Mouse (Mus musculus) left cerebral cortex, postnatal 10 days (tissue): ENCODE results near the gene Rabl6. TPM values are rescaled to one million over a fixed set of nuclear protein-coding genes. Genes with fewer than 3 reads are reported as not detected.

Source experiments
- DNase-seq, 2 experiments: peaks; one replicate each; pipeline ENCODE4 v3.0.0; 2021 to 2022; ENCODE audit warnings: low spot score in 2 of 2, mixed read lengths in 1 of 2; ENCODE audit errors: extremely low spot score in 1 of 2
- intact Hi-C: fragments of 180-260 bp; cut with DNase I; formaldehyde crosslinking; loops from one replicate; pipeline ENCODE4 v1.15.1; 2025
- total RNA-seq, 2 experiments: library from RNA; stranded (reverse); gene quantifications; 2 replicates each; pipeline ENCODE4 v1.2.3; 2021

Gene Rabl6
- total RNA-seq, 2 experiments from 2014 or later = 81.8 to 96.7 TPM

DNA sequence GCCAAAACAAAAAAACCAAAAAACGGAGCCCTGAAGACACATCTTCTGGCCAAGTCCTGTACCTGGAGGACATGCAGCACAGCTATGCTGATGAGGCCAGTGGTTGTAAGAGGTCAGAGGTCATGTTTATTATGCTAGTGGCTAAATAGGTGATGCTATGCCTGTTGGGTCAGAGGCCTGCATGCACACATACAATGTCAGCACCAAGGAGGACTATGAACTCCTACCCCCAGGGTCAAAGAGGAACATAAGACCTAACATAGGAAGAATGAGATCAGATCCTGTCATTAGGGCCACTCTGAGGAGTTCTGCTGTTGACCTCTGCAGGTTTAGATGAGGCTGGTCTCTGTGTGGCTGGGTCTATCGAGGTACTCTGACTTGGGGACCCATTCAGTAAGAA is 8.3 kb downstream of the Rabl6 start:
- no peak for DNase-seq
- intact Hi-C loops = no loop called here

DNA sequence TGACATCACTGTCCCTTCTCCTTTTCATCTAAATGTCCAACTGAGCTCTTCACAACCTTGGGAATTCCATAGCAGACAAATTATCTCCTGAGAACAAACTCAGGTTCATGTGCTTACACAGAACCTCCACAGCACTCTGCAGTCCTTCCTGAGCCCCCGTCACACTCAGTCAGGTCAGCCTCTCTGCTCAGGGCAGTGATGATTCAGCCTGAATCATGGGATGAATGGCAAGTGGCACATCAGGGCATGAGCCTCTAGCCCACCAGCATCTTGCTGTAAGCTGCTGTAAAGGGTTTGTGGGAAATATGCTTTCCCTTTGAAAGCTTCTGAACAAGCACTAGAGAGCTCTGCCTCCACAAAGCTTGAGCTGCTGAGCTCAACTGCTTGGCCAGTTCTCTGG is 9.6 kb downstream of the Rabl6 start:
- intact Hi-C loops = no loop called here
- DNase-seq = no peak

DNA sequence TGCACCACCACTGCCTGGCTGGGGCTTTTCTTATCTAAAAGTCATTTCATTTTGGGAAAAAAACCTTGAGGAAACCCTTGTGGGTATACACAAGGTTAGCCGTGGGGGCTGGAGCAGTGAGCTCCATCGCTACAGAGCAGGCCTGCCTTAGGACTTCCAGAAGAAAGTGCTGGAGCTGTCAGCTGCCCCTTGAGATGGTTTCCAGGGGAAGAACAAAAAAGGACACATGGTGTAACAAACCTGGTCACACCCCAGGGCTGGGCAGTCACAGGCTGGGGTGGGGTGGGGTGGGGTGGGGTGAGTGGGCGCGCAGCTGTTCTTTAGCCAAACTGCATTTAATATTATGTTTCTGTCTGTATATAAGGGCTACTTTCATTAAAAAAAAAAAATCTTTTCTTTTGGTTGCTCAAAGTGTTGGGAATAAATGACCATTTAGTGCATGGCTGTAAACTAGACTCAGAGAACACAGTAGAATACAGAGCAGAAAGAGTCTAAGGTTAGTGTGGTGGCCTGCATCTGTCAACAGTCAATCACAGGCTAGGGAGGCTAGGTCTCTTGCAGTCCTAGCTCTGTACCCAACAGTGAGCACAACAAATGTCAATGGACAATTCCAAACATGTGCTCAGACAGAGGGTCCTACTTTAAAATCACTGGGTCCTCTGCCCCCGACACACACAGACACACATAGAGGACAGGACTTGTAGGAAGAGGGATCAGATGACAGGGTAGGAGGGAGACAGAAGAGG is 11.4 kb downstream of the Rabl6 start:
- intact Hi-C loops = no loop called here
- DNase-seq = no peak

DNA sequence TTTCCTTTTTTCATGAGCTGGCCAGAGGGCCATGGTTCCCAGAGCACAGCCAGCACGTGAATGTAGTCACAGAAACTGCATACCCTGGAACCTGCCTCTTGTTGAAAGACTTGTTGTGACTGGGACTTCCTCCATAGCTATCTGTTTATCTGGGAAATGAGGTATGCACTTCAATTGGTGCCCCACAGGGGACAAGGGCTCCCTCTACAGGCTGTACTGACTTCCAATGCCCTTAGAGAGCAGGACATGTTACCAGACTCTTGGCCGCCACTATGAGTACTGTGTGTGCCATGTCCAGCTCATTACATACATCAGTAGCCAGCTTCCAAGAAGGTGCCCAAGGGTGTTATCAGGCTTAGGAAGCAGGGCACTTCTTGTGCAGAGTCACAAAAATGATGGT is 16.5 kb downstream of the Rabl6 start:
- intact Hi-C loops = no loop called here
- peak in 1 of 2 experiments; percentile 50 for DNase-seq

DNA sequence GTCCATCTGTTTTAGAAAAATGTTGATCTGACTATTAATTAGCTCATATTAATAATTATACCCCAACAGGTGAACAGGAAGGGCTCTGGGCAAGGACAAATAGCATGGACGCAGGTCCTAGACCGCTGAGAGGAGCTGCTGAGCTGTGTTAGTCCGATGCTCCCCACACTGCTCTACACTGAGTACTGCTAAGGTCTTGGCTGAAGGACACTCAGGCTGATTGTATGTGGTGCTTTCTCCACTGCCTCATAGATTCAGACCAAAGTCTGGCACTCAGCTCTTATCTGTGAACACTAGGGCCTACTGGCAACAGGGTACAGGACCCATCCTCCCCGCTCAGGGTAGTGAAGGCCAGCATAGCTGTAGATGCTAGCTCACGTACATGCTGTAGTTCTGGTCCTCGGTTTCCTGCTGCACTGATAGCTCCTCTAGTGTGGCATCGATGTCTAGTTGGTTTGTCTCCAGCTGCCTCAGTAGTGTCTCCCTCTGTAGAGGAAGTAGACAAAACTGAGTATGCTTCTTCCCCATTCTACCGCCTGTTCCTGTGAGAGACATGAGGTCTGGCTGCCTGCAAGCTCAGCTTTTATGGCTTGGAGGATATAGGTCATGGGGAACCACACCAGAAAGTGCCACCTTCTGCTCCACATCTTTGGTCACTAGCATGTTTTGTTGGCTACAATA is 20.0 kb downstream of the Rabl6 start:
- intact Hi-C loops = no loop called here
- peak in 1 of 2 experiments; percentile 19 for DNase-seq

DNA sequence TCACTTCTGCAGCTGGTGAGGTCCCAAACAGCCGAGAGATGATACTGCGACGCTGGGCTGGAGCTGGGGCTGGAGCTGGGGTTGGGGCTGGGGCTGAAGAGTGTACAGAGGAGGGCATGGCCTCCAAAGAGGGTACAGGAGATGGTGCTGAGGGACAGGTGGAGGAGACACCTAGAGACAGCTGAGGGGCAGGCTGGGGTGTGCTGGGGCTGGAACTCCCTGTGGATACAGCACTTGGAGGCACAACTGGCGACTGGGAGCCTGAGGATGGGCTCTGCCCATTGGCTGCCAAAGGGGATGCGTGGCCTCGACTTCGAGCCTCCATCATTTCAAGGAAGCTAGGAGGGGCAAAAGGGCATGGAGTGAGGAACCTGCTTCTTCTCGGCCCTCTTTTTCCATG is 21.0 kb downstream of the Rabl6 start:
- intact Hi-C loops = no loop called here
- peak in 1 of 2 experiments; percentile 14 for DNase-seq

DNA sequence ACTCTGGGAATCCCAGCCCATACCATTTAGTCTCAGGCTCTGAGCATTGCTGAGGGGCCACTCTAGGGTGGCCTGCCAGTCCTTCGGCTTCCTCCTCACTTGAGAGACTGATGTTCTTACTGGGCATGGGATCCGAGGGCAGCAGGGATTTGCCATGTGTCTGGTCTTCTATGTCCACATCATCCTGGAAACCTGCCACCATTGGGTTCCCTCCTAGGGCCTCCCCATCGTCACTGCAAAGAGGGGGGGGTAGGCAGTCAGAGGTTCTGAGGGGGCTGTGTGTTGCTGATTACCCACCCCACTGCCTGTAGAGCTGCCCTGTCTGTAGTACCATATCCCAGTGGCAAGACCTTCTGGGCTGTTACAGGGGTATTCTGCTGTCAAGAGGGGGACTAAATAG is 22.7 kb downstream of the Rabl6 start:
- intact Hi-C loops = no loop called here
- DNase-seq = peak in 1 of 2 experiments; percentile 37

DNA sequence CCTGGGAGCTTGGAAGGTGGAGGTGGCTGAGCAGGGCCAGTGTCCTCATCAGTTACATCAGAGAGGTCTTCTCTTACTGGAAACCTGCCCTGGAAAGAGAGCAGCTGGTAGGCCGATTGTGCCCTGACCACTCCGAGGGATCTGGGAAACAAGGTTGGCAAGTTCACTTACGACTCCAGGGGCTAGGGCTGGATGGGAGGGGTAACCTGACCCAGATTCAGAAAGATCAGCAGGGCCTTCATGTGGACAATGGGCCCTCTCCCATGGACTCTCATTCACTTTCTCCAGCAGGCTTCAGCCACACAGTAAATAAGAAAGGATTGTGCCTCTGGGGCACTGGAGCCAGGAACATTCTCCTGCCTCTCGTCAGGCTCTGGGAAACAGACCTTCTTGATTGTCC is 23.5 kb downstream of the Rabl6 start:
- intact Hi-C loops = no loop called here

DNA sequence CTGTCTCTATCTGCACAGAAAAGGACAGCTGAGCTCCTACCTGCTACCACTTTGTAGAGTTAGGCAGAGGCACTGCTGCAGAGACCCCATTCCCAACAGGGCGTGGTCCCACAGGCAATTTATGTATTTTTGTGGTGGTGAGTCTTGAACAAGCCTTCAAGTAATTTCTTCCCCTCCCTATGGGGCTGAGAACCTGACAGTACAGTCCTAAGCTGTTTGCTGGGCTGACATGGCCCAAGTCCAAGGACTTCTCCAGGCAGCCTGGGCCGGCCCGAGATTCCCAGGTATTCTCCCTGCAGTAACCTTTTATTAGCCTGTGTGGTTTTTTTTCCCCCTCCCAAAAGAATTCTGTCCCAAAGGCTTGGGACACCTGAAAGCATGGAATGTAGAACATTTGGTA is 24.2 kb downstream of the Rabl6 start:
- peak in 1 of 2 experiments; percentile 27 for DNase-seq
- intact Hi-C loops = no loop called here

More for the DNA sequence above, 23.5 kb downstream of the Rabl6 start:
- DNase-seq = peak in 1 of 2 experiments; percentile 17

DNA sequence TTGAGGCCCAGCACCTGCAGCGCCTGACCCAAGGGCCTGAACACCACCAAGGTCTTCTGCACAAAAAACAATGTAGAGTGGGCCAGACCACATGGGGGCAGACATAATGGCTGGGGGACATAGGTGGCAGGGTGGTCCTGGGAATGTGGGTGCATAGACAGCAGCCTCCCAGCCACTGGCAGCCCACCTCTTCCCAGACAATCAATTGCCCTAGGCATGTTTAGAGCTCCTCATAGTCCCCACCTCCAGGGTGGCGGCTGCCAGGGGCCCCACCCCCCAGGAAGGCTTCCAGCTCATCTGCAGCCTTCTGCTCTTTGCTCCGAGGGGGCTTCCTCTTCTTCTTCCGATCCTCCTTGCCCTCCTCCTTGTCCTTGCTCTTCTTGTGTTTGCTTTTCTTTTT is 24.8 kb downstream of the Rabl6 start:
- intact Hi-C loops = no loop called here
- DNase-seq = no peak

DNA sequence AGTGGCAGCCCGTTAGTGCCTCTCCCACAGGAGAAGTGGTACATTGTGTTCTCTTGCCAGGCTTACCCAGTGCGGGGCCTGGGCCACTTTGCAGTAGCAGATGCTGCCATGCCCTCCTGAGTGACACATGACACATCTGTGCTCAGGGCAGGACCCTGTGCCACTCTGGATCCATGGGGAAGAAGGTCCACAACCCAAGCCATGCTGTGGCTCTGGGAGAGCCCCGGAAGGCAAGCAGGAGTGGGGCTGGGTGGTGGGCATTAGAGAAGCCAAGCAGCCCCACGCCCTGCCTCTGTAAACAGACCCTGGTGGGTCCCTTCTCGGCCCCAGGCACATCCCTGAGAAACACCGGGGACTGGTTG is 25.2 kb downstream of the Rabl6 start:
- peak in 1 of 2 experiments; percentile 33 for DNase-seq
- intact Hi-C loops = no loop called here

DNA sequence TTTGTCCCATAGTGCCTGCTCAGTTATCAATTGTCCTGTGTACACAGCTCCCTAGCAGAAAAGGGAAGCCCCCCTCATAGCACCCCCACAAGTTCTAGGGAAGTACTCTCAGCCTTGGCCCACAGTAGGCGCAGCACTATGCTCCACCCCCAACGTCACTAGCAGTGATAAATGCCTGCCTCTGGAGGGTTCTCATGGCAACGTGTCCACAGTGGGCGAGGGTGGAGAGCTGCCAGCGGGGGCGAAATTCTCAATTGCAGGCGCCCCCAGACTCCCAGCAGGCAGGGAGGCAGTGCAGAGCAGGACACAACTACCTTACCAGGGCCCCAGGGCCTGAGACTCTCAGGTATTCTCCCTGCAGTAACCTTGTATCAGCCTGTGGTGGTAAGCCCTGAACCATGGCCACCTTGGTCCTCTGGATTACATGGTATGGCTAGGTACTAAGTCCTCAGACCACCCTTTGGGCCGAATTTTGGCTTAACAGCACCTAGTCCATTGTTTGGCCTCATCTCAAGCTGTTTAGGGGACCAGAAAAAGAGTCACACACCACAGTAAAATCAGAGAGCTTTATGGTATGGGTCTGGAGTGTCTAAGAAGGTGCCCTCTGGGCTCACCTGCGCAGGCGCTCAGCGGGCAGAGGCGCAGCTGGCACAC is 25.7 kb downstream of the Rabl6 start:
- intact Hi-C loops = no loop called here
- peak; percentile 88 to 89 for DNase-seq

DNA sequence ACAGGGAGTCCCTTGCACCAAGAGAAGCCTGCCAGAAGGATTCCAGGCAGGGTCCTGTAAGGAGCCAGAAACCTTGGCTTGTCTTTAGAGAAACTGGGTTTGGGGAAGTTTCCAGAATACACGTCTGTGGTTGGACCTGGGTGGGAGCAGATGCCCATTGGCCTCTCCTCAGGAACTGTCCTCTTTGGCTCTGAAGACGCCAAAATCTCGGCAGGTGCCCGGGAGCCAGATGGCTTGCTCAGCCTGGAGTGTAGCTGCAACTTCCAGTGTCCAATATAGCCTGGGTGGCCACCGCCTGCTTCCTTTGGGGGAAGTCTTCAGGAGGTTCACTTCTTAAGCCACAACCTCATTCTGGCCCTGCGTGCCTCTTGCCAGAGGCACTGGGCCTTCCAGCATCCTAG is 26.4 kb downstream of the Rabl6 start:
- peak in 1 of 2 experiments; percentile 57 for DNase-seq
- intact Hi-C loops = no loop called here

DNA sequence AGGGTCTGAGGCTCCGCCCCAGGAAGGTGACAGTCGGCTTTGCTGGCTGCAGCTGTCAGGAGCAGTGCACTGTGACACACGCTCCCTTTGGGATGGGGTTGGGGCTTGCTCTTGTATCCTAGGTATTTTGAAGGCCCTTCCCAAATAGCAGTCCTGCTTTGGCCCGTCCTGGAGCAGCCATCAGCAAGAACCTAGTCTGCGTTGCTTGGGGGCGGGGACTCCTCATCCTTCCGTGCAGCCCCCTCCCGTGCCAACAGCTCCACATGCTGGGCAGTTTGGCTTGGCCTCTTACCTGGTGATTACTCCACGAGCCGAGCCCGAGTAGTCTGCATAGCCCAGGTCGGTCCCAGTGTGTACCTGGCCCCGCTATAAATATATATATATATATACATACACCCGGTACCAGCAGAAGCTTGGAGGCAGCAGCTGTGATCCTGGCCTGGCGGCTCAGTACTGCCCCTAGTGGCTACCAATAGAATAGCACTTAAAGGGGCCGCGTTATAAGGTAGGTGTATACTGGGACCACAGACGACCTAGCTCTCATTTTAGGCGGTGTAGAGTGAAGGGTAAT is 26.9 kb downstream of the Rabl6 start, which contains the start of gene Ajm1:
TSS of gene Ajm1 (minus strand) at position 464 of the 571 bp plus-strand sequence.
- peak; percentile 80 to 85 for DNase-seq
- intact Hi-C loops = no loop called here

DNA sequence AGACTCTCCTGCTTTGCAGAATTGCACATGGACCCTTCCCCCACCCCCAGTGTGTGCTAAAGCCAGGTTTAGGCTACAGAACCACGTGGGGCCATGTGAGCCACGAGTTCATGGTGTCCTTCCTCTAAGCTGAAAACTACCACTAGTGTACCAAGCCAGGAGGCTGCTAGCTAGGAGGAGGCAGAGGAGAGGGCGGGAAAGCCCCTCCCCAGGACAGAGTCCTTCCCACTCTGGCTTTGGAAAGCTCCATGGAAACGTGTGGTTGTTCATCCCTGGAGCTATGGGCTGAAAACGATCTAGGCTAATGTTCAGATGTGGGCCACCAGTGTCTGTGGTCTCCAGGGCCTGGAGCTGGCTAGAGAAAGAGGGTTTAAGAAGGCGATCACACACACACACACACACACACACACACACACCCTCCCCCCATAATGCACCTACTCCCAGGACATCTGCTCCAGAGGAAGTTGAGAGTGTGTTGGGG is 27.7 kb downstream of the Rabl6 start:
- intact Hi-C loops = no loop called here
- peak in 1 of 2 experiments; percentile 65 for DNase-seq

DNA sequence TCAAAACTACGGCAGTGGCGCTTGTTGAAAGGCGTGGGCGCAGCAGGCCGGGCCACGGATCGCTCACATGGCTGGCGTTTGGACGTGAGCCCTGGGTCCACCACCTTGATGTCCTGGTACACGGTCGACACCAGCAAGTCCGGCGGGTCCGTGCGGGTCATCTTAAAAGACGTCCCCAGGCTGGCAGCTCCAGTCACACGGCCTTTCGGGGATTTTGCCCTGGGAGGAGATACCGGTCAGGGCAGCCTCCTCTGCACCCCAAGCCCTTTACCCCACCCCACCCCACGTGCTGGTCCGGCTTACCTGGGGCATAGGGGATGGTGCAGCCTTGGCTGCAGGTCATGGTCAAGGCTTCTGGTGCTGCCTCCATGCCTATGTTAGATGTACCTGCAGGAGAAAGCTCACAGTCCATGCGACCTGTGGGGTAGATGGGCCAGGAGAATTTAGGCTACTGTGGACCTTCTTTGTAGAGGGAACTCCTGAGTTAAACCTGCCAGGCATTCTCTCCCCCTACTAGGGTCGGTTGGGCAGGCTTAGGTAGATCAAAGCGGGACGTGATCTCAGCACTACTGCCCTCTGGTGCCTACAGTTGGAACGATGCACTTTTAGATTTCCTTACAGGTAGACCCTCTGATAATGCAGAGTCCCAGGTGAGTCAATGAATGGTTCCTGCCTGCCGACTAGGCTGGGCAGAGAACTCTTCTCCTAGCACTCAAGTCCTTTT is 28.4 kb downstream of the Rabl6 start:
- intact Hi-C loops = no loop called here
- peak in 1 of 2 experiments; percentile 47 for DNase-seq

DNA sequence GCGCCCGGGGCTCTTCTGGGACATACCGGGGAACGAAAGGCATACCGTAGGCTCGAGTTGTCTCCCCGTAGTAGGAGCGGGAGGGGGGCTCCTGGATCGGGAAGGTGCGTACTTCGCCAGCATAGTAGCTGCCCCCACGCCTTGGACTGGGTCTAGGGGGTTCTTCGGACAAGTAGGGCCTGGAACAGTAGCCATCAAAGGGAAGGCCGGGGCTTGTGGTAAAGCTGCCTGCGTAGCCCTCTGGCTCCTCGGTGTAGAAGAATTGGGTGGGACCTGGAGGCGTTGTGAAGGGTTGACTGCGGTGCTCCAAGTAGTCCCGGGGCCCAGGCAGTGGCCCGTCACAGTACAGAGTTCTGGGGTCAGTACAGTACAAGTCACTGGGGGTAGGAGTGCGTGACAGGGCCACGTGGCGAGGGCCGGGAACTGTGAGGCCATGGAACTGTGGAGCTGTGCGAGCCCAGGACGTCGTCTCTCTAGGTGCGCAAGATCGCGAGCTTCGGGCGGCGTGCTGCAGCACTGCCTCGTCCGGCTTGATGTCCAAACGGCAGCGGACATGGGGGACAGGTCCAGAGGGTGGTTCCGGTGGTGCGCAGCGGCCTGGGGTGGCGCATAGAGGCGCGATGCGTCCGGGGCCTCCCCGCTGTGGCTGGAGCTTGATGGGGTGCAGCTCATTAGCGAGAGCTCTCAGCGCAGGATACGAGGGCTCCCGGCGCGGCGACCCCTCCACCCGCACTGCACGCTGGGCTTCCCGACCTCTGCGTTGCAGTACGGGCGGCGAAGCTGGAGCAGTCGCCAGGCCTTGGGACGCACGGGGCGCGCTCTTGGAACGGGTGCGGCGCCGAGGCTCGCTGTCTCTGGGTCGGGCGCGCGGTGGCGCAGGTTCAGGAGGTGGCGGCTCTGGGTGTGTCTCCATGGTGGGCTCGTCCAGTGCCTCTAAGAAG is 29.3 kb downstream of the Rabl6 start:
- intact Hi-C loops = no loop called here
- peak in 1 of 2 experiments; percentile 63 for DNase-seq
